Mouse (Mus musculus) c-Kit-positive CD71-positive TER-119-negative erythroid progenitor cells, embryonic 14.5 days (primary cell): ENCODE results near the gene Slc50a1.

ENCODE experiments used
- DNase-seq: peaks from one replicate; pipeline ENCODE4 v3.0.0-alpha.2; 2013; ENCODE audit warnings: low read depth

Gene Slc50a1

DNA sequence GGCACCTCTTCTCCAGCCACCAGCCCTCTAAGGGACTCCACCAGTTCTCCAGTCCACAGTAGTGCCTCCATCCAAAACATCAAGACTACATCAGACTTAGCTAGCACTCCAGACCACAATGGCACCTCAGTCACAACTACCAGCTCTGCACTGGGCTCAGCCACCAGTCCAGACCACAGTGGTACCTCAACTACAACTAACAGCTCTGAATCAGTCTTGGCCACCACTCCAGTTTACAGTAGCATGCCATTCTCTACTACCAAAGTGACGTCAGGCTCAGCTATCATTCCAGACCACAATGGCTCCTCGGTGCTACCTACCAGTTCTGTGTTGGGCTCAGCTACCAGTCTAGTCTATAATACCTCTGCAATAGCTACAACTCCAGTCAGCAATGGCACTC is 39.8 kb downstream of the Slc50a1 start:
- DNase-seq, result no peak

DNA sequence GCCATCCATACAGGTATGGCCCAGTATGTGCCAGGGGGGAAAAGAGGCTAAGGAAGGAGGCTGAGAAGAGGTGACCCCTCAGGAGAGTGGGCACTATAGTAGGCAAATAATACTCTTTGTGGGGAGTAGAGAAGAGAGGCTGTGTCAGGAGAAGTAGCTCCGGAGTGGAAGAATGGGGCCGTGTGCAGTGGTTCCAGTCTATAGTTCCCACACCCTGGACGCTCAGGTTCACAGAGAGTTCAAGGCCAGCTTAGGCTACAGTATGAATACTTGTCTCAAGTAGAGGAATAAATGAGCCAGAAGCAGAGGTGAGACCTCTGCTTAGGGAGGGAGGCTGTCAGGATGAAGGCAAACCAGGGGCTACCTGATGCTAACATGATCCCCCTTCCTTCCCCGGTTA is 41.1 kb downstream of the Slc50a1 start:
- DNase-seq, result no peak

DNA sequence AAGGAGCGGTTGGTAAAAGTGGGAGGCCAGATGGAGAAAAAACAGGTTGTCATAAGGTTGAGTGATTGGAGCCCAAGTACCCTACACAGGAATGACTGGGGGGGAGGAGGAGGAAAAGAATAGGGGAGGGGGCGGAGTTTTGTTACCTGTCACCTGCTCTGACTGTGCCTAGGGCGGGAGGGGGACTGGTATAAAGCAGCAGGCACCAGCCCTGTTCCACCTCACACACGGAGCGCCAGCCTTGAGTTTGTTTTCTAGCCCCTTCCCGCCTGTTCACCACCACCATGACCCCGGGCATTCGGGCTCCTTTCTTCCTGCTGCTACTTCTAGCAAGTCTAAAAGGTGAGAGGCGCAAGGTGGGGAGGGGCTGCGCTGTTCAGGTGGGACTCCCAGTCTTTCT is 41.5 kb downstream of the Slc50a1 start, which contains the start of gene Muc1:
Muc1 (plus strand) TSS at position 222 of the 400 bp plus-strand sequence.
- no peak for DNase-seq

DNA sequence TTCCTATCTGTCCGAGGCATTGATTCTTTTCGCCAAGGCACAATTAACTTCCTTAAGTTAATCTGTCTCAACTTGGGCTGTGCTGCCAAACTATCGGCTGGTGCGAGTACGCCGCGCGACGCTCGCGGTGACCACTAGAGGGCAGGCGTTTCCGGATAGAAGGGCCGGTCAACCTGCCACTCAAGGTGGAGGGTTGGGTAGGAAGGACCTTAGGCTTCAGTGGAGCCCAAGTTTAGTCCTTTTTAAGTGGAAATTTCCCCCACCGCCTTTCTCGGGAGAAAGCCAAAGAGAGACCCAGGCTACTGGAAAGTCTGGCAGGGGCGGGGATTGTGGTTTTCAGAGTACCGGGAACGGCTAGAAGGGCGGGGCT is 42.2 kb downstream of the Slc50a1 start:
- peak; percentile 74 for DNase-seq

DNA sequence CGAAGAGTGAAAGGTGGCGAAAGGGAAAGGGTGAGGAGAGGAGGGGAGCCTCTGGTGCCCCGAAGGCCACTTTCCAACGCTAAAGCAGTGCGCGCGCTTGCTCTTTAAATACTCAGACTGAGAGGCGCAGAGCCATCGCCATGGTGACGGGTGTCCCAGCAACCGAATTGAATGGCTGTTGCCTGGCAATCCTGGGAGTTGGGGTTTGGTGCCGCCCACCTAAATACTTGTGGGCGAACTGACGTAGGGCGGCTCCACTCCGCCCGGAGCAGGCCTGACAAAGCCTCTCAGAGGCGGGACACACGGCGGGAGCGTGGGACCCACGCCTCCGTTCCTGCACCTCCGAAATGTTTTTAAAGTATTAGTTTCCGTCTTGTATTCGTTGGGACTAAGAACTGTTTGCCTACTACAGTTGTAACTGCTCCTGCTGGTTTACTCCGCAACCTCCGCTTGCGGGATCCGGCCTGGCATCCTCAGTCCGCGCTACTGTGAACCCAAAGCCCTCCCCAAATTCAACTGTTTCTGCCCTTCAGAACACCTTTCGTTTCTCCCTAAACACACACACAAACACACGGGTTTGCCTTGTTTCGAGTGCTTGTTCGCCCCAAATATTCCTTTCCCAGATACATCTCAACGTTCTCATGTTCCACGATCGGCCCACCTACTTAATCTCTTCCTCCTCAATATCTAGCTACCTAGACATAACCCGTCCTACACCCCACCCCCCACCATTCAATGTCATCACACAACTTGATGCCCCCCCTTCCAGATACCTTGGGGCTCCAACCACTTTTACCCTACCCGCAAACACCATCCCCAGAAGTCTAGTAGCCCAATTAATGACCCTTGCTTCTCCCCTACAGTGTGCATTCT is 42.8 kb downstream of the Slc50a1 start:
- peak; percentile 72 for DNase-seq

DNA sequence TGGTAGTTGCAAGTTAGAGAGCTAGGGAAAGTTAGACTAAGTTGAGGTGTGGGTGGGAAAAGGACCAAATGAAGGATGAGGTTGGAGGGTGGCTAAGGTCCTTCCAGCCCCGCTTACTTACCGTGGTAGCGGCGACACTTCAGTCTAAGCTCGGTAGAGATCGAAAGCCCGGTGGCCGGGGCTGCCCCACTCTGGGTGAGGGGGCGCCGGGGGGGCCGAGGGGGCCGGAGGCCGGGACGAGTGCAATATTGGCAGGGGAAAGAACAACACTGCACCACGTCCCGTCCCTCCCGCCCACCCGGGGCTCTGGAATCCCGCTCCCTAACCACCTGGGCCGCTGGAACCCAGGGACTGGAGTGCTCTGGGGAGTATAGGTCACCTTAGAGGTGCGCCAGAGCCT is 43.5 kb downstream of the Slc50a1 start, which contains the start of gene Mtx1:
Mtx1 (minus strand) TSS at position 189 of the 400 bp plus-strand sequence.
- no peak for DNase-seq

DNA sequence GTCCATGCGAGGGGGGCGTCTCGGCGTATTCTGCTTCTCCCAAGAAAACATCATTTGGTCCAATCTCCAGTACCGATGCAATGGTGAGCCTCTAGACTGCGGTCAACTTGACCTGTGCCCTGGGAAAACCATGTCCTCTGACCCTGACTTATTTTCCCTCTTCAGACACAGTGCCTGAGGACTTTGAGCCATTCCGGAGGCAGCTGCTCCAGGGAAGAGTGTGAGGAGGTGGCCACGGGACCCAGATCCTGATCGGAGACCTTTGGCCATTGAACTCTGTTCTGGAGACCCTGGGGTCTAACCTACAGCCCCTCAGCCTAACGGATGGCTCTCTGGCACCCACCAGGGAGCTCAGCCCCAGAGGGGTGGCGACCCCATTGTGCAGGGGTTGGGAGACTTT is 44.0 kb downstream of the Slc50a1 start:
- DNase-seq, result no peak

DNA sequence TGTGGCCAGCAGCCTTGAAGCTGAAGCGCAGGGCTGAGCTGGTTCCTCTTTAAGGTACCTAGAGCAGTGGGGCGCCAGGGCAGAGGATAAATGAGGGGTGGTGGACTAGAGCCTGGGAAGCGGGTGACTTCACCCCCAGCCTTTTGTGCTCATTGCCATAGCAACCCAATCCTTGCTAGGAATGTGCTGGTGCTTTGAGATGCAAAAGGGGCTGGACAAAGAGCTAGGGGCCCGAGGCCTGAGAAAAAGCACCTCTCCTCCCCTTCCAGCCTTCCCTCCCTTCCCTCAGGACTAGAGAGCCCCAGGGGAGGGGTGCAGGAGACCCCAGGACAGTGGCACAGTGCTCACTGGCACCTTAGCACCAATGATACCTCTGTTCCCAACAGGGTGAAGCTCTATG is 44.5 kb downstream of the Slc50a1 start:
- DNase-seq, result no peak

DNA sequence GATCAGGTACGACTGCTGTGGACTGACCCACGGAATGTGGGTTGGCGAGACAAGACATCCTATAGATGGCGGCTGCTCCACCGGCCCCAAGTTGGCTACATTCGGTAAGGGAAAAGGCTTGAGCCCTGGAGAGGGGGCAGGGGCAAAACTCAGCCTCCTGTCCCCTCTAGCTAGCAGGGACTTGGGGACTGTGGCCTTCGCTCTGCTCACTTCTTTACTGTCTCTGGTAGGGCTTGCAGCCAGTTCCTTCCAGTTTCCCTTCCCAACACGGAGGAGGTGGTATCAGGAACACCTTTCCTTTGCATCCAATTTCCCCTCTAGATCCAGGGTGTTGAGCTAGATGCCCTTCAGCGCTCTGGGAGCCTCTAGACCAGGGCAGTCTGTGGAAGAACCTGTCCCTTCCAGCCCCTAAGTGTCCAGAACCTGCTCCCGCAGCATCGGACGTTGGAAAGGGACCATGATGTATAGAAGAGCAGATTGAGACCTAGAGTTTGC is 45.0 kb downstream of the Slc50a1 start:
- no peak for DNase-seq

DNA sequence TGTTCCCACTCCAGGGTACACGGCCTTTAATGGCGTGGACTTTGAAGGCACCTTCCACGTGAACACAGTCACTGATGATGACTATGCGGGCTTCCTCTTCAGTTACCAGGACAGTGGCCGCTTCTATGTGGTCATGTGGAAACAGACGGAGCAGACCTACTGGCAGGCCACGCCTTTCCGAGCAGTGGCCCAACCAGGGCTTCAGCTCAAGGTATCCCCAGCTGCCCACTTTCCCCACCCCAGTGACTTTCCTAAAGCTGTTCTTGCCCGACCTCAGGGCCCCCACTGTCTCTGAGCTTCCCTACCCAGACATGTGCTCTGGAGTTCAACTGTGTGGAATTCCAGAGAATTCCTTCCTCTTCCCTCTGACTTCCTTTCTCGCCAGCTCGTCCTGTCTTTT is 45.6 kb downstream of the Slc50a1 start:
- DNase-seq, result no peak

DNA sequence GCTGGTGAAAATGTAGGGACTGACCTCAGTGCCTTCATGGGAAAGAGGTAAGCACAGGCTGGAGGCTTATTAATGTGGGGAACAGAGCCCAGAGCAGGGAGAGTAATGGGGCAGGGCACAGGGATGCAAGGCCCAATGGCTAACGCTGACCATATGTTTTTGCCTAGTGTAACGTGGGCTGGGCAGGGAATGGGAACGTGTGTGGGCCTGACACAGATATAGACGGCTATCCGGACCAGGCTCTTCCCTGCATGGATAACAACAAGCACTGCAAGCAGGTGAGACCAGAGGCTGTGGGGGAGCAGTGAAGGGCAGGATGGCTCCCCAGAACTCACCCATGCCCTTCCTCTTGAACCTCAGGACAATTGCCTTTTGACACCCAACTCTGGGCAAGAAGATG is 49.2 kb downstream of the Slc50a1 start:
- DNase-seq, result no peak

DNA sequence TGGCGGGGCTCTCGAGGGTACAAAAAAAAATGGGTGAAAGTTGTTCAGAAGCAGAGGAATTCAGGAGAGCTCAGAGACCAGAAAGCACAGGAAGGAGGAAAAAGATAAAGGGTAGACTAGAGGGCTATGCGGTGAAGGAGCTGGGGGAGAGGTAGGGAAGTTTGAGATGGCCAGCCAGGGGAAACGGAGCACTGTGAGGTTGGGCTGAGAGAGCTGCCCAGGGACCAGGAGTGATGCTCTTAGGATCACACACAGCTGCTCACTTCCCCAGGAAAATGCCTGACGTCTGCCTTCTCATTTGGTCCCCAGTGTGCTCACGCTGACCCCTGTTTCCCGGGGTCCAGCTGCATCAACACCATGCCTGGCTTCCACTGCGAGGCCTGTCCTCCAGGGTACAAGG is 50.8 kb downstream of the Slc50a1 start:
- DNase-seq, result no peak

DNA sequence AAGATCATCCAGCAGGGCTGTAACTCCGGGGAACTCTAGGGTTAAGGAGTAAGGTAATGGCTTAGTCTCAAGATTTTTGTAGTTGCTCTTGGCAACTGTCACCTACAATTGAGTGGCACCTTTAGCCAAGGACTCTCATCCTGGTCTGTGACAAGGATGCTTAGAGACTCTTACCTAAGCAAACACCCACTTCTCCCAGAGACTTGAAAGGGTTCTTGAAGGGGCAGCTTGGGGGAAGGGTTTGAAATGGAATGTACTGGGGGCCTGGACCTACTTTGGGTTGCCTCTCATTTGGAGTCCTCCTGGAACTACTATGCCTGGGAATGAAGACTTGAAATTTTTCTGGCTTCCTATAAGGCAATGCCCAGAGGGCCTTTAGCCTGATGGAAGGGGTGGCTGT is 52.1 kb downstream of the Slc50a1 start:
- DNase-seq, result no peak
